Mouse (Mus musculus) urinary bladder, adult 2 months (tissue): ENCODE data around the gene 5830473C10Rik. TPM values are rescaled to one million over a fixed set of nuclear protein-coding genes. Genes with fewer than 3 reads are reported as not detected.
"Not testable (repeated sequence)": the region's sequence is repeated elsewhere in the genome, so short reads cannot be mapped to it uniquely, and the experiment has no call there.

Experiments
- DNase-seq: peaks from one replicate; pipeline ENCODE4 v3.0.0; 2022; ENCODE audit warnings: low spot score
- polyA plus RNA-seq: library from polyadenylated mRNA; depleted of rRNA; stranded (reverse); fragments of >200 nt; gene quantifications from 2 replicates; pipeline ENCODE4 v1.2.3, GENCODE M21; 2012

5830473C10Rik gene
- polyA plus RNA-seq, 1 experiment = not detected

- no peak for DNase-seq
These were observed 34.0 kb downstream of the 5830473C10Rik start for GRCm38 (mm10) chr5:90594945-90595344.

- DNase-seq = no peak
These were observed 35.2 kb downstream of the 5830473C10Rik start for GRCm38 (mm10) chr5:90596155-90596554.

GRCm38 (mm10) chr5:90601469-90601868 lies 40.6 kb downstream of the 5830473C10Rik start:
- DNase-seq = no peak

GRCm38 (mm10) chr5:90603407-90603923 lies 42.6 kb downstream of the 5830473C10Rik start:
- no peak for DNase-seq

- no peak for DNase-seq
These were observed 48.0 kb downstream of the 5830473C10Rik start for GRCm38 (mm10) chr5:90608906-90609305.

GRCm38 (mm10) chr5:90611388-90611787 lies 50.5 kb downstream of the 5830473C10Rik start:
- DNase-seq = no peak

GRCm38 (mm10) chr5:90611996-90612611 lies 51.2 kb downstream of the 5830473C10Rik start:
- DNase-seq = no peak

GRCm38 (mm10) chr5:90612751-90613150 lies 51.8 kb downstream of the 5830473C10Rik start:
- DNase-seq = not testable (repeated sequence)

GRCm38 (mm10) chr5:90617859-90618258 lies 57.0 kb downstream of the 5830473C10Rik start:
- no peak for DNase-seq

GRCm38 (mm10) chr5:90621316-90621715 lies 60.4 kb downstream of the 5830473C10Rik start:
- DNase-seq = no peak

- no peak for DNase-seq
These were observed 60.8 kb downstream of the 5830473C10Rik start for GRCm38 (mm10) chr5:90621726-90622125.

- no peak for DNase-seq
These were observed 62.3 kb downstream of the 5830473C10Rik start for GRCm38 (mm10) chr5:90623209-90623608.

- no peak for DNase-seq
These were observed 64.0 kb downstream of the 5830473C10Rik start for GRCm38 (mm10) chr5:90624708-90625425.

- no peak for DNase-seq
These were observed 66.5 kb downstream of the 5830473C10Rik start for GRCm38 (mm10) chr5:90627423-90627822.

- no peak for DNase-seq
These were observed 67.1 kb downstream of the 5830473C10Rik start for GRCm38 (mm10) chr5:90628011-90628410.

GRCm38 (mm10) chr5:90628530-90628929 lies 67.6 kb downstream of the 5830473C10Rik start:
- DNase-seq = no peak

- DNase-seq = no peak
These were observed 74.0 kb downstream of the 5830473C10Rik start for GRCm38 (mm10) chr5:90634885-90635284.

- peak; percentile 57 for DNase-seq
These were observed 79.6 kb downstream of the 5830473C10Rik start, which contains the start of gene Rassf6 for GRCm38 (mm10) chr5:90640286-90641217. Rassf6 (minus strand) TSS chr5:90640657.

- no peak for DNase-seq
These were observed 80.3 kb downstream of the 5830473C10Rik start for GRCm38 (mm10) chr5:90641218-90641610.

- no peak for DNase-seq
These were observed 84.7 kb downstream of the 5830473C10Rik start for GRCm38 (mm10) chr5:90645579-90645978.

GRCm38 (mm10) chr5:90646398-90646797 lies 85.5 kb downstream of the 5830473C10Rik start:
- DNase-seq = no peak
